Mouse (Mus musculus): Measurements from ENCODE around the gene Bcl2. TPM values are rescaled to one million over a fixed set of nuclear protein-coding genes. Genes with fewer than 3 reads are reported as not detected.

Gene Bcl2
- total RNA-seq (2023) = 100 to 1,000 TPM; 149 to 171 TPM

DNA sequence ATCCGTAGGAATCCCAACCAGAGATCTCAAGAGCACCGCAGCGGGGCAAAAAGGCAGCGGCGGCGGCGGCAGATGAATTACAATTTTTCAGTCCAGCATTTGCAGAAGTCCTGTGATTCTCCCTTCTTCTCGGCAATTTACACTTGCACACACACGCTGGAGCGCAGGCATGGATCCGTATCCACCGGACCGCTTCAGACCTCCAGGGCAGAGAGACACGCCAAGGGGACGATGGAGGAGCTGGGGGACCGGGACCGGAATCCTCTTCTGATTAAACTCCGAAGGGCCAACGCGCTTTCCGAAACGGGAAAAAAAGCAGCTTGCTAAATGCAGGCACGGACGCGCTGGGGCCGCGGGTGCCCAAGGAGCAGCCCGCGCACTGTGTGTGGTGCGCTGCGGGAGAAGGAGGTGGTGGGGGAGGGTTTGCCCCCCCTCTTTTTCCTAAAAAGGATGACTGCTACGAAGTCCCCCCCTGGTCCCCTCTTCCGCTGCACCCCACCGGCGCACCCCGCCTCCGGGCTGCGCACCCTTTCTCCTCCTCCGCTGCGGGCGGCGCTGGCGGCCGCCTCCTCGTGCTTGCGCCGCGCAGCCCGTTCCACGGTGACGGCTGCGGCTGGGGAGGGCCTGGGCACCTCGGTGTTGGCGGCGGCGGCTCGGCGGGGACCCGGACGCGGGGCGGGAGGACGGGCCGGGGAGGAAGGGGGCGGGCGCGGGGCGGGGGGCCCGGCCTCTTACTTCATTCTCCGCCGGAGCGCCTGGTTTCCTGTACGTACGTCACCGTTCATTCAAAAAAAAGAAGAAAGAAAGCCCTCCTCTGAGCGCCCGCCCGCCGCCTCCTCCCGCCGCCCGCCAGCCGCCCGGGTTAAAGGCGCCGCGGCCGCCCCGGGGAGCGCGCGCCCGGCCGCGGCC lies at the start of gene Bcl2:
TSS of gene Bcl2 (minus strand) at position 654 of the 909 bp plus-strand sequence.

GRCm38 (mm10) chr1:106759572-106760435 lies 45.7 kb upstream of the Bcl2 start, which contains the start of gene Kdsr:
Gene Kdsr, minus strand, starts transcription at chr1:106759727.

Other genes starting within 250 kb of the Bcl2 start
- 10 to 100 TPM; 28.9 to 35.3 TPM for gene Kdsr, start 45.5 kb upstream of the Bcl2 start, total RNA-seq (2023)
- gene Vps4b, start 82.5 kb upstream of the Bcl2 start, total RNA-seq (2023) = 100 to 1,000 TPM; 106 to 122 TPM
- gene Serpinb5, start 146.9 kb upstream of the Bcl2 start, total RNA-seq (2023) = not detected
- not detected for gene Serpinb12, start 220.2 kb upstream of the Bcl2 start, total RNA-seq (2023)

Measured in T-cell, adult 66 days (primary cell).